Mouse (Mus musculus): ENCODE data around the gene Pcmt1.
"Not testable (repeated sequence)": the region's sequence is repeated elsewhere in the genome, so short reads cannot be mapped to it uniquely, and the experiment has no call there.

Pcmt1 gene

GRCm38 (mm10) chr10:7645911-7646310 is 35.0 kb downstream of the Pcmt1 start:
- no peak for DNase-seq (ENCODE audit: low read depth, low spot score)

- DNase-seq (ENCODE audit: low read depth, low spot score): no peak
These were observed 40.6 kb downstream of the Pcmt1 start for GRCm38 (mm10) chr10:7640366-7640765.

- peak; percentile 69 for DNase-seq (ENCODE audit: low read depth, low spot score)
These were observed 49.8 kb downstream of the Pcmt1 start for GRCm38 (mm10) chr10:7630951-7631720.

- peak; percentile 66 for DNase-seq (ENCODE audit: low read depth, low spot score)
These were observed 50.6 kb downstream of the Pcmt1 start for GRCm38 (mm10) chr10:7630286-7630685.

GRCm38 (mm10) chr10:7629092-7629491 is 51.8 kb downstream of the Pcmt1 start:
- DNase-seq (ENCODE audit: low read depth, low spot score): no peak

- DNase-seq (ENCODE audit: low read depth, low spot score): no peak
These were observed 56.9 kb downstream of the Pcmt1 start for GRCm38 (mm10) chr10:7623861-7624518.

GRCm38 (mm10) chr10:7622378-7622777 is 58.6 kb downstream of the Pcmt1 start:
- no peak for DNase-seq (ENCODE audit: low read depth, low spot score)

GRCm38 (mm10) chr10:7620723-7621122 is 60.2 kb downstream of the Pcmt1 start:
- no peak for DNase-seq (ENCODE audit: low read depth, low spot score)

GRCm38 (mm10) chr10:7619821-7620241 is 61.1 kb downstream of the Pcmt1 start:
- no peak for DNase-seq (ENCODE audit: low read depth, low spot score)

- DNase-seq (ENCODE audit: low read depth, low spot score): not testable (repeated sequence)
These were observed 63.4 kb downstream of the Pcmt1 start for GRCm38 (mm10) chr10:7617556-7617955.

GRCm38 (mm10) chr10:7617146-7617545 is 63.8 kb downstream of the Pcmt1 start:
- DNase-seq (ENCODE audit: low read depth, low spot score): not testable (repeated sequence)

GRCm38 (mm10) chr10:7614834-7615233 is 66.1 kb downstream of the Pcmt1 start:
- DNase-seq (ENCODE audit: low read depth, low spot score): no peak

- DNase-seq (ENCODE audit: low read depth, low spot score): not testable (repeated sequence)
These were observed 68.7 kb downstream of the Pcmt1 start for GRCm38 (mm10) chr10:7612210-7612609.

- no peak for DNase-seq (ENCODE audit: low read depth, low spot score)
These were observed 69.3 kb downstream of the Pcmt1 start for GRCm38 (mm10) chr10:7611647-7612046.

GRCm38 (mm10) chr10:7608611-7609010 is 72.3 kb downstream of the Pcmt1 start:
- no peak for DNase-seq (ENCODE audit: low read depth, low spot score)

GRCm38 (mm10) chr10:7606437-7606836 is 74.5 kb downstream of the Pcmt1 start:
- no peak for DNase-seq (ENCODE audit: low read depth, low spot score)

GRCm38 (mm10) chr10:7605168-7605567 is 75.8 kb downstream of the Pcmt1 start:
- no peak for DNase-seq (ENCODE audit: low read depth, low spot score)

- peak; percentile 73 for DNase-seq (ENCODE audit: low read depth, low spot score)
These were observed 80.3 kb downstream of the Pcmt1 start for GRCm38 (mm10) chr10:7600647-7601046.

GRCm38 (mm10) chr10:7598177-7598576 is 82.8 kb downstream of the Pcmt1 start:
- no peak for DNase-seq (ENCODE audit: low read depth, low spot score)

GRCm38 (mm10) chr10:7596251-7596650 is 84.7 kb downstream of the Pcmt1 start:
- DNase-seq (ENCODE audit: low read depth, low spot score): no peak

- no peak for DNase-seq (ENCODE audit: low read depth, low spot score)
These were observed 86.1 kb downstream of the Pcmt1 start for GRCm38 (mm10) chr10:7594797-7595196.

GRCm38 (mm10) chr10:7590792-7591191 is 90.1 kb downstream of the Pcmt1 start:
- DNase-seq (ENCODE audit: low read depth, low spot score): no peak

GRCm38 (mm10) chr10:7590234-7590689 is 90.7 kb downstream of the Pcmt1 start:
- no peak for DNase-seq (ENCODE audit: low read depth, low spot score)
